Mouse (Mus musculus) ovary, postnatal 14 days (tissue): ENCODE measurements around the gene Dgke.
"Not testable (repeated sequence)": the region's sequence is repeated elsewhere in the genome, so short reads cannot be mapped to it uniquely, and the experiment has no call there.

Experiments used
- DNase-seq: peaks from one replicate; pipeline ENCODE4 v3.0.0; 2022; ENCODE audit warnings: low spot score

Gene Dgke

DNA sequence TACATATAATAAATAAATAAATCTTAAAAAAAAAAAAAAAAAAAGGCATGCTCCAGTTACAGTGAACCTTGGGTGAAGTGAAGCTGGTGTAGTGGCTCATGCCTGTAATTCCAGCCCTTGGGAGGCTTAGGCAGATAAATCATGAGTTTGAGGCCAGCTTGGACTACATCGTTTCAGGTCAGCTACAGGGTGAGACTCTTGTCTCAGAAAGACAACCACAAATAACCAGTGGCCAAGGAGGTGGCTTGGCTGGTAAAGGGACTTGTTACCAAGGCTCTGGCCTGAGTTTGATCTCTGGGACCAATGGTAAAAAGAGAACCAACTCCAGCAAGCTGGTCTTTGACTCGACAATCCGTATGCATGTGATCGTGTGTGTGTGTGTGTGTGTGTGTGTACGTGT lies 64.6 kb downstream of the Dgke start:
- DNase-seq, result no peak

DNA sequence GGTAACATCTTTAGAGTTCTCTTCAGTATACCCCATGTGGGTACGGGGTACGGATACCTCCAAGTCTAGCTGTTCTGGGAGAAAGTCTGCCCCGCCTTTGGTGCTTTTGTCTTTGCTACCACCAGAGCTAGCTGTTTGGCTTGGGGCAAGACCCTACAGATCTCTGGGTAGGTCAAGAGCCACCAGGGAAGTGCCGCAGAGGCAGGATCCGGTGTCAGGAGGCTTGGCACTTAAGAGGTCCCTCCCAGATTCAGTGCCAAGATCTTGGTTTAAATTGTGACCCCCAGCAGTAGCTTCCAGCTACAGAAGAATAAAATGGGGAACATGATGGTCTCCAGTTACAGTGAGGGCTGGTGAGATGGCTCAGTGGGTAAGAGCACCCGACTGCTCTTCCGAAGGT lies 65.1 kb downstream of the Dgke start:
- no peak for DNase-seq

DNA sequence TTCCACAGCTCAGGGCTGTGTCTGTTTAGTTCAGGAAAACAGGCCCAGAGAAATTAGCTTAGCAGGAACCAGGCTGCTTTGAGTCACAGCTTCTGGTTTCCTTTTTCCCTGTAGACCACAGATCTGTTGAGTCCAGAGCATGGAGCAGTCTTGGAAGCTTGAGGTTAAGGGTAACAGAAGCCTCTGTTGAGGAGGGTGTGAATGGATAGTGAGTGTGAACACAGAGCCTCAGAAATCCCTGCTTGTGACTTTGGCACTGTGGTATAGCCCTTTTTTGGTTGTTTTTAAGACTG lies 66.2 kb downstream of the Dgke start:
- no peak for DNase-seq

DNA sequence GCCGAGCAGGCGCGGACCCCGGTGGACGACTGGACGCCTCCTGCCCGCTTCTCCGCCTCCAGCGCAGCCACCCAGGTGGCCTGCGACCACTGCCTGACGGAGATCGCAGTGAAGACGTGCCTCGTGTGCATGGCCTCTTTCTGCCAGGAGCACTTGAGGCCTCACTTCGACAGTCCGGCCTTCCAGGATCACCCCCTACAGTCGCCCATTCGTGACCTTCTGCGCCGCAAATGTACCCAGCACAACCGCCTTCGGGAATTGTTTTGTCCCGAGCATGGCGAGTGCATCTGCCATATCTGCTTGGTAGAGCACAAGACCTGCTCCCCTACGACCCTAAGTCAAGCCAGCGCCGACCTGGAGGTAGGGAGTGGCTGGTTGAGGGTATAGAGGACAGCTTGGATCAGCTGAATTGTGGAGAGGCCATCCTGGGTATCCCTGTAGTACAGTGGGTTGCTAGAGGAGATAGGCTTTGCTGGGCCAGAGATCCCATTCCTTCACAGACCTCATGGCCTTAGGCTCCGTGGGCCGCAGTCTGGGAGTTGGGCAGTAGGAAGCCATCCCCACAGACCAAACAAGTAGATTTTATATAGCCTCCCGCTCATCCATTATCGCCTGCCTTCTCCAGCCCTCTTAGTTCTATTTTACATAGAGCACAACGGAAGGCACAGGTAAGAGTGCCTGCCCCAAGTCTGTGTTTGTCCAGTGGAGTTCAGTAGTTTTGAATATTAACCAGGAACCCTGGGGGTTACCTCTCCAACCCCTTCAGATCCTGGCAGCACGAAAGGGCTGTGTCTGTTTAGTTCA lies 66.7 kb downstream of the Dgke start:
- no peak for DNase-seq

DNA sequence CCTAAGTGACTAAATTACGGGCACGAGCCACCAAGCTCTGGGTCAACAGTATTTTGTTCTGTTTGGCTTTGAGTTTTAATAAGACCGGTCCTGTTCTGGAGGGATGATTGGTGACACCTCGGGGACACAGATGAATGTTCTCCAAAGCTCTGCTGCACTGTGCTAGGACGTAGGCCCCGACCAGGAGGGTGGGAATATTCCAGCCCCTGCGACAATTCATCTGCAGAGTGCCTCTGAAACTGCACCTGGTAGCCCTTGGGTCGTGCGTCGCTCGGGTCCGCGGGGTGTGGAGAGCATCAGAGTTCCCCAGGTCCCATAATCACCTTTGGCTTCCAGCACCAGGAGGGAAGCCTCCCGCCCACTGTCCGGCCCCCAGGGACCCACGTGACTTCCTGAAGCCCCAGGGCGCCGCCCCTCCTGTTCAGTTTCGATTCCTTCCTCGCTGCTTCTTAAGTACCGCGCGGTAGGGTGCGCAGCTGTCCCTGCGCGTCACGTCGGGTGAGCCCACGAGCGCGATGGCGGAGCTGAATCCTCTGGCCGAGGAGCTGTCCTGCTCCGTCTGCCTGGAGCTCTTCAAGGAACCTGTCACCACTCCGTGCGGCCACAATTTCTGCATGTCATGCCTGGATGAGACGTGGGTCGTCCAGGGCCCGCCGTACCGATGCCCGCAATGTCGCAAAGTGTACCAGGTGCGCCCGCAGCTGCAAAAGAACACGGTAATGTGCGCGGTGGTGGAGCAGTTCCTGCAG lies 67.5 kb downstream of the Dgke start, which contains the start of gene Trim25:
Gene Trim25, plus strand, starts transcription at position 403 of the 749 bp plus-strand sequence.
- DNase-seq, result peak; percentile 81

DNA sequence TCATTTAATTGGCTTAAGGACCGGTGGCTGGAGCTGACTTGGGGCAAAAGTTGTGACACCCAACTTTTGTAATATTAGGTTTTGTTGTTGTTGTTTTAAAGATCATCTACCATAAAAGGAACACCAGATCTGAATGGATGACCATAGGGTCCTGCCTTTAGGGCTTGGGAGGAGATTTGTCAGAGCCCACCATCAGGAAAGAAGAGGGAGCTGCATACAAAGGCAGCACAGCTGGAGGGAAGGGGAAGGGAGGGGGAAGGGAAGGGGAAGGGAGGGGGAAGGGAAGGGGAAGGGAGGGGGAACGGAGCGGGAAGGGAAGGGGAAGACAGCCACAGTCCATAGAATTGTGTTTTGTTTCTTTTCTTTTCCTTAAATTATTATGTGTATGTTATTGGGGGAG lies 68.2 kb downstream of the Dgke start:
- DNase-seq, result no peak

DNA sequence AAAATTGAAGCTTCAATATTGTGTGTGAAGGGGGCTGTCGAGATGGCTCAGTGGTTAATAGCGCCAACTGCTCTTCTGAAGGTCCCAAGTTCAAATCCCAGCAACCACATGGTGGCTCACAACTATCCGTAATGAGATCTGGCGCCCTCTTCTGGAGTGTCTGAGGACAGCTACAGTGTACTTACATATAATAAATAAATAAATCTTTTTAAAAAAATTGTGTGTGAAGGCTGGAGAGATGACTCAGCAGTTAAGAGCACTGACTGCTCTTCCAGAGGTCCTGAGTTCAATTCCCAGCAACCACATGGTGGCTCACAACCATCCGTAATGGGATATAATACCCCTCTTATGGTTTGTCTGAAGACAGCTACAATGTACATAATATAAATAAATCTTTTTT lies 69.3 kb downstream of the Dgke start:
- DNase-seq, result not testable (repeated sequence)

DNA sequence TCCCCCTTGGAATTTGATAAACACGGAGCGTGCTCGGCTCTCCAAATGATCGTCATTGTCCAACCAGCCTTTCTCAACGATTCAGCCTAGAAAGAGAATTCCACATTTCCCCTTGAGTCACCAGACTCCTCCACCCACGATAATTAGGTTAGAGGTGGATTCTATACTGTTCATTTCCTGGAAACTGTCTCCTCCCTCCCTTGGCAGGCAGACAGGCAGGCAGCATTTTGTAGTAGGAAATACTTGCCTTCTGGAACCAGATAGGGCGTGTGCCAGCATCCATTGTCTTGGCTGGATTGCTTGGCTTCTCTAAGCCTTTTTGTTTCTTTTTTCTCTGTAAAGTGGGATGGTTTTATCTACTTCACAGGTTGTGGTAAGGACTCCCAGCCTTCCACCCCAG lies 70.2 kb downstream of the Dgke start:
- no peak for DNase-seq

DNA sequence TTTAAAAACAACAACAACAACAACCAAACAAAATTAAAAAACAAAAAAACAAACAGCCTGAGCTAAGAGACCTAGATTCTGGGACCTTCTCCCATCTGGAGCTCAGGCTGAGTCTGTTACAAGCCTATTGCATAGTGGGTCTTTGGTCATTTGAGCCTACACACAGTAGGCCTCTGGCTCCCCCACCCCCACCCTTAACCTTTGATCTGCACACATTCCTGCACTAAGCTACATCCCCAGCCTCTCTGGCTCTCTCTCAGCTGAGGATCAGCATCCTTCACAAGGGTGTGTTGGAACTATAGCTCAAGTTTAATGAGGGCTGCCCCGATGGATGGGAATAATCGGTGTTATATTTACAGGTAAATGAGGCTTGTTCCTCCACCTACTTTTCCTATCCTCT lies 71.0 kb downstream of the Dgke start:
- DNase-seq, result no peak

DNA sequence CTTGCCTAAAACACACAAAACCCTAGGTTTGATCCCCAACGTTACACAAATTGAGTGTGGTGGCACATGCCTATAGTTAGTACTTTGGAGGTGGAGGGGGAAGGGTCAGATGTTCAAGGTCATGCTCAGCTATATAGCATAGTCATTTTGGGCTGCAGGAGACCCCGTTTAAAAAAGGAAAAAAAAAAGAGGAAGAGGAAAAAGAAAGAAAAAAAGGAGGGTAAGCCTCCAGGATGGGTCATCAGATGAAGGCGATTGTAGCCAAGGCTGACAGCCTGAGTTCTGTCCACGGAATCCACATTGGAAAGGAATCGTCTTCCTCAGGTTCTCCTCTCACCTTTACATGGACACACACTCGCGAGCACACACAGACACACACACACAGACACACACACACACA lies 72.2 kb downstream of the Dgke start:
- DNase-seq, result no peak

DNA sequence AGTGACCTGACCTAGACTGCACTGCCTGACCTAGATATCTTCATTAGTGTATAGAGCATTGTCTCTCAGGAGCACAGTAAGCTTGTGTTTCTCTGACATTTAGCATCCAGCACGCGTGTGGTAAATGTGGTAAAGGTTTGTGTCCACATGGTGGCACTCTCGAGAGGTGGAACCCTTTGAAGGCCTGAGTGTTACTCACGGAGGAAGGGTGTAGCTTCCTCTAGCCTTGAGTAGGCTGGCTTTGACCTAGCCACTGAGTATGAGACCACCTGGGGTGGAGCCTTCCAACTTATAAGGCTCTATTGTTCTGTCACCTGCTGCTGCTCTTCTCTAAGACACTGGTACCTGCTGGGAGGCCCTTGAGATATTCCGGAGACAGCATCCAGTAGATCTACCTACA lies 73.0 kb downstream of the Dgke start:
- DNase-seq, result no peak

DNA sequence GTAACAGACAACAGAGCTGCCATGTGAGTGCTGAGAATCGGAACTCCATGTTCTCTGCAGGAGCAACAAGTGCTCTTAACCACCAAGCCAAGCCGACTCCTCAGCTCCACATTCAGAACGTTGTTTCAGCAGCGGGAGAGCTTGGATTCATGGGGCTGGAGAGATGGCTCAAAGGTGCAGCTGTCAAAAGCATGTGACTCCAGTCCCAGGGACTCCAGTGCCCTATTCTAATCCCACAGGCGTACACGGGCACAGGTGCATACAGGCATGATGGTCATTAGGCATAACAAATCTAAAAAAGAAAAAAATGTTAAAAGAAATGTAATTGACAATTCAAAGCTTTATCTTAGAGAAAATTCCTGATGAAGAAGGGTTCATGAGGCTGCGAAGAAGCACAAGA lies 73.5 kb downstream of the Dgke start:
- no peak for DNase-seq

DNA sequence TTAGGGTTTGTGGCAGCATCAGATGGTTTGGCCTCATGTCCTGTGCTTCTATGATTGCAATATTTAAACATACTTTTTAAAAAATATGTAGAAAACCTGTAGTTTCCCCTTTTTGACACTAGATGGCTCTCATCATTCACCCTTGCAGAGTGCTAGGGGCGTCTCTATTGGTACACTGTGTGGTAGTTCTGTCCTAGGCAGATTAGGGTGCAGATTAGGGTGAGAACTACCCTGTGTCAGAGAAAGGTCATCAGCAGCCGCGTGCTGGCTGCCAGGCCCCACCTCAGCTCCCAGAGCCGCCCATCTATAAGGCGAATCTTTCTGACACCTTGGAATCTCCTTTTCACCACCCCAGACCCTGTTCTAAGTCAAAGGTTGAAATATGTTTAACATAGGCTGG lies 77.1 kb downstream of the Dgke start:
- no peak for DNase-seq

DNA sequence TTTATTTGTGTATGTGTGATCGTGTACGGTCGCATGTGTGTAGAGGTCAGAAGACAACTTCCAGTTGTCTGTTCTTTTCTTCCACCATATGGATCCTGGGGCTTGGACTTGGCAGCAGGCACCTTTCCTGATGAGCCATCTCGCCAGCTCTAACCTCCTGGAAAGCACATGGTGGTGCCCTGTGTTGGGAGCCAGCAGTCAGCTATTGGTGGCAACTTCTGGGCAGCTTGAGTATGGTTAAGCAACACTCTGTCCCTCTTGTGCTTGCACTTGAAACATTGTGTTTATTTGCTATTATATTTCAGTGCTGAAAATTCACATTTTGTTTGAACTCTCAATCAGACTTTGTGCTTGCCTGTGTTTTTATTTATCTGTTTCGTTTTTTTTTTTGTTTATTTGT lies 77.7 kb downstream of the Dgke start:
- DNase-seq, result no peak

DNA sequence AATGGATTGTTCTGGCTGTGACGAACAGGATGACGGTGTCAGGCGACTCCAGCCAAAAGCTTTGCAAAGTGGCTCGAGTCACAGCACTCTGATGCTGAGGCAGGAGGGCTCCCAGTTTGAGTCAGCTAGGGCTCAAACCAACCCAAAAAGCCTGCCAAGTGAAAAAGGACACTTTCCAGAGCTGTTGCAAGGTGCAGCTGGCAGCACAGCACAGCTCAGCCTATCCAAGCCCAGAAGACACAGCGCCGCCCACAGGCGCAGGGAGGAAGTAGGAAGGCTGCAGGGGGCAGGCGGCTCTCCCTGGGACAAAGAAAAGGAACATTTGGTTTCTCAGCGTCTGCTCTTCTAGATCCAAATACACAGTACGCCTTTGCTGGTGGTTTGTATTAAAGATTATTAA lies 80.0 kb downstream of the Dgke start:
- DNase-seq, result no peak
